Comparison of ENCODE assay signal across 24 mouse cellular contexts in the genomic region with DNA sequence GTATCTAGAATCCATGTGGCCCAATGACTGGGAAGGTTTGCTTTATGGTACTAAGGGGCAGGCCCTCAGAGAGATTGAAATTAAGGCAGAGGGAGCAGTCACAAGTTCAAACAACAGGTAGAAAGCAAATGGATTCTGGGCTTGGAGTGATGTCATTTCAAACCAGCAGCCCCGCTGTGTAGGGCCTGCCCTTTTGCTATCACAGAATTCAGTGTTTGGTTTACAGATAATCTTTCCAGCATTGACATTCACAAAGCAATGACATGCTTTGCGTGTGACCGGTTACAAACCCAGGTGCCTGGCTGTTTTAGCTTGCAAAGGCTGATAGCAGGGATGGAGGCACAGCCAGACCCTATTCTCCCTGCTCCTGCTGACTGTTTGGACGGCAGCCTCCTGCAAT.
"Had no signal": no experiment of that assay in that cellular context is flagged by ENCODE, and none has a peak within 500 bp of the region (broad histone marks: within the 10 kb centered on the region; RNA-seq: fewer than 3 reads in every experiment).

No protein-coding gene starts in this region.

- H3K4me1 ChIP-seq: hindbrain, embryonic 10.5 days; intestine, embryonic 15.5 days; limb, embryonic 12.5 days had no signal

- H3K4me2 ChIP-seq: heart, embryonic 12.5 days; hindbrain, embryonic 14.5 days; intestine, embryonic 15.5 days; limb, embryonic 12.5 days; liver, embryonic 11.5 days; liver, embryonic 13.5 days had no signal

- H3K27me3 ChIP-seq: heart, embryonic 12.5 days; intestine, embryonic 15.5 days; limb, embryonic 12.5 days; liver, embryonic 13.5 days had no signal

- H3K9ac ChIP-seq: heart, embryonic 12.5 days; hindbrain, embryonic 14.5 days; intestine, embryonic 15.5 days; limb, embryonic 12.5 days; liver, embryonic 13.5 days had no signal

- H3K9me3 ChIP-seq: heart, embryonic 10.5 days; heart, embryonic 12.5 days; hindbrain, embryonic 10.5 days; intestine, embryonic 15.5 days; limb, embryonic 10.5 days; limb, embryonic 12.5 days; liver, embryonic 13.5 days had no signal

- H3K4me3 ChIP-seq: heart, embryonic 10.5 days; heart, embryonic 12.5 days; hindbrain, embryonic 10.5 days; intestine, embryonic 15.5 days; left cerebral cortex, adult 2 months; limb, embryonic 10.5 days; limb, embryonic 12.5 days; liver, embryonic 13.5 days had no signal

- ATAC-seq: hindbrain, embryonic 16.5 days; inflammation-experienced regulatory T-cells, adult 6 months; intestine, embryonic 15.5 days; intestine, postnatal 0 days had no signal

- DNase-seq: gastrocnemius, postnatal 14 days; gastrocnemius, postnatal 36 days; heart, adult 11 months; heart, postnatal 10 days; heart, postnatal 4 days; kidney, adult 18-20 months; kidney, adult 8-10 months; kidney, postnatal 10 days; kidney, postnatal 25 days; kidney, postnatal 4 days; liver; liver, embryonic 13.5 days had no signal

- H3K27ac ChIP-seq: heart, embryonic 10.5 days; hindbrain, embryonic 10.5 days; hindbrain, embryonic 14.5 days; intestine, embryonic 15.5 days; left cerebral cortex, adult 2 months; limb, embryonic 10.5 days; limb, embryonic 12.5 days; liver, embryonic 13.5 days had no signal
